Mouse (Mus musculus) heart, adult 9 months (tissue): ENCODE results near the gene Abca14.

ENCODE experiments used
- DNase-seq, 2 experiments: peaks; one replicate each; pipeline ENCODE4 v3.0.0; 2022; ENCODE audit warnings: low spot score in 2 of 2

The Abca14 gene

DNA sequence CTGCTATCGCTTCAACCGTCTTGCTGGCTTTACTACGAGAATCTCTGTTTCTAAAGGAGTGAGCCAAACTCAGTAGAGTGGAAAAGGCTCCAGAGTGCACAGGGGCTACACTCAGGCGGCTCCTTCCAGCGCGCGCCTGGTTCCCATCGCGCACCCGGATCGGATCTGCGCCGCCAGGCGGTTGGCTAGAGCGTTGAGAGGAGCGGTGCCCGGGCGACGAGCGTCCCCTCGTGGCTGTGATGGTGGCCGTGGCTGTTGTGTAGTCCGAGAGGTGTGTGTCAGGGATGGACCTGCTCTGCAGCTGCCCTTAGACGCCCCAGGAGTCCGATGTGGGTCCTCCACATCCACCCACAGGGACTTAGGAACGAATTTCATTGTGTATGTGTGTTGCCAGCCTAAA lies at the start of gene Abca14:
TSS of gene Abca14 (plus strand) at position 173 of the 400 bp plus-strand sequence.
- DNase-seq, result peak; percentile 50 to 71

DNA sequence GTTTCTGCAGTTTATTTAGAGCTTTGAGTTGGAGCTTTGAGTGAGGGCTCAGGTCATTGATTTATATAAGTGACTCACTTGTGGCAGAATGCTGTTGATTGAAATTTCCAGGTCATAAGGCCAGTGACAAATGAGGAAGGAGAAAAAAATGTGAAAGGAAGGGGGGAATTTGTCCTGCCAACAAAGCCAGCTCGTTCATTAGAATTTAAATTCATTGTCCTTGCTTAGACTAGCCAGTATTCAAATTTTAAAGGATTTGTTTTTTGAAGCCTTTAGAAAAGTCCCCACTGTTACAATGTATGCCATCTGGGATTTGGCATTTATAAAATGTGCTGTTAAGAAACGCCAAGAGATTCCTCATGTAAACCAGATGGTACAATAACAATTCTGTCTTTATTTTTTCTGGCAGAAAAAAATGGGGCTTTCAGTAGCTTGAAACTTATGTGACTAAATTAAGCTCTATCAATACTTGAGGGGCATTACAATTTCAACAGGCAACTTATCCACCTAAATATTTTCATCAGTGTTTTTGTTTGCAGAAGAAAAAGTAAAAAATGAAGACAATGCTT lies 46.8 kb upstream of the Abca14 start:
- DNase-seq, result no peak

DNA sequence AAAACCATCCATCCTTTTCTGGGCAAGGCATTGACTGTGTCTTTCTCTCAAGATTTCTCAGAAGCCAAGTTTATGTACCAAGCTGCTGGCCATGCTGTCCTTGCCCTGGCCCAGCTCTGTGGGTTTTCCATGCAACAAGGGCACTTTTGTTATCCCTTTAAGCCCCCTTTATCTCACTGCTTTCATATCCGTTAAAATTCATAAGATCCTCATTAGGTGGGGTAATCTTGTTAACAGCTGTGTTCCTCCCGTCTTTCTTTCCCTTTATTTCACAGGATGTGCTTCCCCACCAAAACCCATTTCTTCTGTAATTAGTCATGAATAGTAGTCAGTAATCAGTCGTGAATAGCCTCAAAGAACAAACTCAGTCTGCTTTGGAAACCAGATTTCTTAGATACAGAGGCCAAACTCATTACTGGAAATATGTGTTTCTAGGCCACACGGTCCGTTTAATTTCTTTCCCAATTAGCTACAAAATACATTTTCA lies 46.1 kb upstream of the Abca14 start:
- DNase-seq, result no peak

DNA sequence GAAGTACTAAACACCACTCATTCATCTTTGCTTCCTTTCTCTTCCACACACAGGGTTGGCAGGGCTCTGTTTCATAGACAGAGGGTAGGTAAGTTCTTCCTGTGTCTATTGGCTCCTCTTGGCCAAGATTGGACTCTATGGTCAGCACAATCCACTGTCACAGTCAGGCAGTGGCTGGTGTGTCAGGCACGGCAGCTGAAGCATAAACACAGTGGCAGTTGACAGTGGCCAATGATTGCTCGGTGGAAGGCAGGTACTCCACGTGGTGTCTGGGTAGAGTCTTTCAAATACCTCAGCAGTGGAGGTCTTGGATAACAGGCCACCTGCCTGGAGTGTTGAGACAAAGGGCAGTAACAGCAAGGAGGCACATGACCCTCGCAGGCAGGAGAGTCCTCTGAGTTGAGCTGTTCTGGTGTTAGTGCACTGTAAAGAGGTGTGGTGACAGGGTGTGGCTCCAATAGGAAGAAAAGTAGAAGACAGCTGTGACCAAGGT lies 45.6 kb upstream of the Abca14 start:
- DNase-seq, result no peak

- DNase-seq, result no peak
Measured at GRCm38 (mm10) chr7:120163581-120164251, 40.0 kb upstream of the Abca14 start.

DNA sequence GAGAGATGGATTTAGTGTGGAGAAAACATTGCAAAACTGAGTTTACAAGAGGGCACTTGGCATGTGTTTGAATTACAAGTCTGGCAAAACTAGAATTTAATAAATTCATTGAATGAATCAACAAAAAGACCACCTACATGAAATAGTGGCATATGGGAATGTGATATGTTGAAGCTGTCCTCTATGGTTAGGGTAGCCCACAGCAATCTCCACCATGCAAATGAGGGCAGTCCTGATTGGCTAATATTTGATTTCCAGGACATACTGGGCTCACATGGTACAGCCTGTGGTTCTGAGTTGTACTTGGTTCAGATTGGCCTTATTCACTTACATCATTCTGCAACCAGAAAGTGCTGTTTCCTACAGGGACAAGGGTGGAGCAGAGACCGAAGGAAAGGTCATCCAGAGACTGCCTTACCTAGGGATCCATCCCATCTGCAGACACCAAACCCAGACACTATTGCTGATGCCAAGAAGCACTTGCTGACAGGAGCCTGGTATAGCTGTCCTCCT lies 31.5 kb upstream of the Abca14 start:
- DNase-seq, result no peak

- no peak for DNase-seq
Measured at GRCm38 (mm10) chr7:120173603-120174244, 30.0 kb upstream of the Abca14 start, which contains the start of gene Anks4b. Gene Anks4b, plus strand, starts transcription at chr7:120173858.

- DNase-seq, result no peak
Measured at GRCm38 (mm10) chr7:120174723-120175504, 28.8 kb upstream of the Abca14 start.

GRCm38 (mm10) chr7:120177611-120178010 lies 26.1 kb upstream of the Abca14 start:
- DNase-seq, result no peak

- no peak for DNase-seq
Measured at GRCm38 (mm10) chr7:120178935-120179334, 24.8 kb upstream of the Abca14 start.

GRCm38 (mm10) chr7:120180547-120180946 lies 23.2 kb upstream of the Abca14 start:
- no peak for DNase-seq

DNA sequence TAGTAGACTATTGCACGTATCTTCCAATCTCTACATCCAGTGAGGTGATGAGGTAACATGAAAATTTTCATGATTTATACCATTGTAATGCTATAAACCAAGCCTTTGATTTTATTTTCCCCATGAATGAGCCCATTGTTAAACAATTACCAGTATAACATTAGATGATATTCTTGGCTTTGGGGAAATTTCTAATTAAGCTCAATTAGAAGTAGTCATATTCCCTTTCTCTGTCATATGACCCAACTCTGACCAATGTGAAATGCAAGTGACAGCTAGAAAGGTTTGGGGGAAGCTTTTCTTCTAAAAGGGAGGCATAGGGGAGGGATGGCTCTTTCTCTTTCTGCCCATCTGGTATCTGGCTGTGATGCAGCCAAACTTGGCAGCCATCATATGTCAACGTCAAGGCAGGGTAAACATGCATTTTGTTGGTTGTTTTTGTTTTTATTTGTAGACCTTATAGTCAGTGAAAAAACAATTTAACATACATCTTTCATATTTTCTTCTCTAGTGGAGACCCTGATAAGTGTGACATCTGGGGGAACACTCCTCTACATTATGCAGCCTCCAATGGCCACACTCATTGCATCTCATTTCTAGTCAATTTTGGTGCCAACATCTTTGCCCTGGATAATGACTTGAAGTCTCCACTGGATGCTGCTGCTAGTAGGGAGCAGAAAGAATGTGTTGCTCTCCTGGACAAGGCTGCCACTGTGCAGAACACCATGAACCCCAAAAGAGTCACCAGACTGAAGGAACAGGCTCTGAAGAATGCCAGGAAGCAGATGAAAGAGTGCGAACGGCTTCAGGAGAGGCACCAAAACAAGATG lies 22.1 kb upstream of the Abca14 start:
- DNase-seq, result no peak

GRCm38 (mm10) chr7:120182891-120183290 lies 20.9 kb upstream of the Abca14 start:
- no peak for DNase-seq

GRCm38 (mm10) chr7:120188946-120189345 lies 14.8 kb upstream of the Abca14 start:
- no peak for DNase-seq

GRCm38 (mm10) chr7:120189369-120190149 lies 14.2 kb upstream of the Abca14 start:
- DNase-seq, result no peak

GRCm38 (mm10) chr7:120190150-120190665 lies 13.6 kb upstream of the Abca14 start:
- DNase-seq, result no peak

DNA sequence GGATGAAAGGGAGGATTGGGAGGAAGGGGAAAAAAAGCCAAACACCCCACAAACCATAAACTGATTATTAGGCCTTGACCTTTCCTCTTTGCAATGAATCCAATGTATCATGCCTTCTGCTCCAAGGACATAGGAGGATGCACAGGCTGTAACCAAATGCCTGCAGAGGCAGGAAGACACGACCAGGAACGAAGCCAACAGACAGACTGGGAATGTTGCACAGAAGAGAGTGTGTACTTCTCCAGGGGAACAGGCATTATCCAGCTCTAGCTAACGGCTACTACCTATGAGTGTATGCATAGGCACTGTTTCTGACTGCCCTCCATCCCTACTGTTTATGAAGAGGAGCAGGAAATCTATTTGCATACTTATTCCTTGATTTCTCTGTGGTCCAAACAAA lies 11.6 kb upstream of the Abca14 start:
- no peak for DNase-seq

- DNase-seq, result no peak
Measured at GRCm38 (mm10) chr7:120192816-120193215, 10.9 kb upstream of the Abca14 start.

GRCm38 (mm10) chr7:120195207-120195606 lies 8.6 kb upstream of the Abca14 start:
- DNase-seq, result no peak

GRCm38 (mm10) chr7:120201231-120201744 lies 2.5 kb upstream of the Abca14 start:
- DNase-seq, result peak in 1 of 2 experiments; percentile 15
